Mouse (Mus musculus) lung, postnatal 10 days (tissue): ENCODE measurements around the gene E2f8.

Experiments
- DNase-seq: peaks from one replicate; pipeline ENCODE4 v3.0.0; 2021

E2f8 gene

DNA sequence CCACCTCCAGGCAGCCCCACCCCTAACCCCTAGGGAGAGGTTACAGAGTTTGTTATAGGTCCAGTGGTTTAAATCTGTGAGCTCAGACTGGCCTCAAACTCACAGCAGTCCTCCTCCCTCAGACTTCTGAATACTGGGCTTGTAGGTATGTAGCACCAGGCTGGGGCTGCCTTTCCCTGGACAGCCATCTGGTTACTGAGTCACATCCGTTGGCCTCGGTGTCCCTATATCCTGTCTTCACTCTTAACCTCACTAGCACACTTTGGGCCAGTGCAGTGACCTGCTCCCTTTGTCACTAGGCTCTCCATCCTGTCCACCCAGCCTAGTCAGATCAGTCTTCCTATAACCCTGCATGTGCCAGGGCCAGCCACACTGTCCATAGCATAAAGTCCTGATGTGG, 7.4 kb upstream of the E2f8 start:
- DNase-seq = no peak

DNA sequence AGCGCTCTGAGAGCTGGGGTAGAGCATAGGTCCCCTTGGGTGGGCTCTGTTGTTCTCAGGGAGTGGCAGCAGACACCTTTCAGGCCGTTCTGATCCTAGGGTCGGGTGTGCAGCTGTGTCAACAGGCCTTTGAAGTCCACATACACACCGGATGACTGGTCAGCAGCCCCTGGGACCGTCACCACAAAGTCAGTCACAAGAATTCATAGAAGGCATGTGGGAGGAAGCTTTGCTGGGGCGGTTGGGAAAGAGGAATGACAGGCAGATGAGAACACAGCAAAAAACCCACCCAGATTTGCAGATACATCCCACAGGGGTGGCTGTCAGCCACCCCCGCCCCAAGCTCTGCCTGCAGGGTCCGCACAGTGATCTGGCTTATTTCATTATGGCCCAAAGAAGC, 6.6 kb upstream of the E2f8 start:
- no peak for DNase-seq

- DNase-seq = no peak
These were observed 2.8 kb upstream of the E2f8 start for GRCm38 (mm10) chr7:48884266-48884611.

- DNase-seq = no peak
These were observed 2.3 kb upstream of the E2f8 start for GRCm38 (mm10) chr7:48883525-48884265.

GRCm38 (mm10) chr7:48881971-48882609, 694 bp upstream of the E2f8 start:
- DNase-seq = no peak

DNA sequence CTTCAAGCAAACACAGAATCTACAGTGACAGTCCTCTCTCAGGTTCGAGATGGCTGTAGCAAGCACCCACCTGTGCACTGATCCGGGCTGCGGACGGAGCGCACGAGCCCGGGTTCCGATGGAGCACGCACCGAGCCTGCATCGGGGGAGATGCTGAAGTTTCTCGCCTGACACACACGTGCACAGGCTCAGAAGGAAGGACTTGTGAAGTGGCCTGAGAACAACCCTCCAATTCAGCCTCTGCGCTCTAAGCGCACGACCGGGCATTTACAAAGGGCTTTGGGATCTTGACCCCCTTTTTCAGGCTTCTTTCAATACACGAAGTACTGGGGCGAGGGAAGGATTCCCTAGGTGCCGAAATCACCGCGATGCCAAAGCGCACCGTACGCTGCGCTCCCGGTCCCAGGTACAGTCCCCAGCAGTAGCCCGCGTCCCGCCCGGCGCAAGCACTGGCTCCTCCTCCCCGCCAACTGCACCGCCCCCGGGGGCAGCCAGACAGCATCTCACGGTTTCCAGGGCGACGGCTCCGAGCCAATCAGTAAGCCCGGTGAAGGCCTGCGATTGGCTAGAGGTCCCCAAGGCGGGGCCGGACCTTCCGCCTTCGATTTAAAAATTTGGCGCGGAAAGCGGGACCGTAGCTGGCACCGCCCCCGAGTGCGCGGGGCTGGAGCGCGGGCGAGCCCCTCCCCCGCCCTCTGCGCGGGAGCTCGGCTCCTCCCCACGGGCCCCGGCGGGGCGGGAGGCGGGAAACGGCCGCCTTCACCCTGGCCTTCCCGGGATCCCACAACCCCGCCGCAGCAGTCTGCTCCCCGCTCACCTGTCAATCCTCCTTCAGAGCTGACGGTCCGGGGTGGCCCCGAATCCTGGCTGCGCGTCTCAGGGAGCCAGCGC, 560 bp downstream of the E2f8 start:
- peak; percentile 98 for DNase-seq

DNA sequence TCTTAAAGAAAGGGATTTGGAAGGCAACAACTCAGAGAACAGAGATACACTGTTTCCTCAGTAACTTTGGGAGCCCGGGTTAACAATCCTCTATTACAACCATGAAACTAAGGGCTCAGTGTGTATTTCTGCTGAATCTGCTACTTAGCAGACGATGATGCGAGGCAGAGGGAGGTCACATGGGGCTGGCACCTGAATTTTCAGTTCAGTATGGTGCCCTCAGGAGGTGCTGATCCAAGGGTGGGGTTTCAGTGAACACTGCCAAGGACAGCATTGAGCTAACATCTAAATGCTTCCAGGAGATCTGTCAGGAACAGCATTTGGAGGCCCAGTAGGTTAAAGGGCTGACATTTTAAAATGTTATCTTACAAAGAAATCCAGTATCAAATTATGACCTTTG, 1.8 kb downstream of the E2f8 start:
- no peak for DNase-seq

DNA sequence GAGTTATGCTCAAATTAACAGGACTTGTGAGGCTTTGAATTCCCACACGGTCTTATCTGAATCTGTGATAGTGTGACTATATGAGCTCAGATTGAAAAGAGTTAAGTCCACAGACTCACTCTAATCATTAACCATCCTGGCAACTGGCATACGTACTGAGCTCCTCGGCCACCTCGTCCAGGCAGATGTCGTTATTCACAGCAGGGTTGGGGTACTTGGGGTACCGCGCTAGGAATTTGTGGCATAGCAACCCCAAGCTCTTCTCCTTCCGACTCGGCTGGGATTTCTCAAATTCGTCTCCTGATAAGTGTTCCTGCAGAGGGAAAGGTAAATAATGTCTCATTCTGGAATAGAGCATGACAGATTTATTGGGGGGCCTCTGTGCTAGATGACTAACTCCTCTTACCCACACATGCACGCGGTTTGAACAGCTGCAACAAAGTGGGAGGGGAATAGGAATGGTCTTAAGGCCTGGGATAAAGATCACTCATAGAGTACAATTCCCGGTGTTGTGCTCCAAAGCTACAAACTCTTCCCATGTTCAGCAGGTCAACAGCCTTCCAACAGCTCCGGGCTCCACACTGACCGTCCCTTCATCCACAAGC, 3.5 kb downstream of the E2f8 start:
- DNase-seq = no peak

DNA sequence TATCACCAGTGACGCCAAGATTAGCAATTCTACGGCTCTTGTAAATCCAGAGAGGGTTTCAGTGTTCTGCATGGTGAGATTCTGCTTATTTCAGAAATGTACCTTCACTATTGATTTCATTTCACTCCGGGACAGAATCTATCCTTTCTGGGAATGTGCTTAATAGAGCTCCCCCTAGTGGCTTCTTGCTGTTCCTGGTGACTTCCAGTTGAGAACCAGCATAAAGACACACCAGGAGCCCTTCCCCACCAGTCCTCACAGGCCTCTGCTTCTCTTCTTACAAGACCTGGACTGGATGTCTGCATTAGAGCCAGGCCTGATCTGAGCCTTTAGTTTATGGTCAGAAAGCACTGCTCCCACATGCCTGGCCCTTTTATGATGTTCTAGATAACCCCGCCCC, 4.9 kb downstream of the E2f8 start:
- DNase-seq = peak; percentile 71

DNA sequence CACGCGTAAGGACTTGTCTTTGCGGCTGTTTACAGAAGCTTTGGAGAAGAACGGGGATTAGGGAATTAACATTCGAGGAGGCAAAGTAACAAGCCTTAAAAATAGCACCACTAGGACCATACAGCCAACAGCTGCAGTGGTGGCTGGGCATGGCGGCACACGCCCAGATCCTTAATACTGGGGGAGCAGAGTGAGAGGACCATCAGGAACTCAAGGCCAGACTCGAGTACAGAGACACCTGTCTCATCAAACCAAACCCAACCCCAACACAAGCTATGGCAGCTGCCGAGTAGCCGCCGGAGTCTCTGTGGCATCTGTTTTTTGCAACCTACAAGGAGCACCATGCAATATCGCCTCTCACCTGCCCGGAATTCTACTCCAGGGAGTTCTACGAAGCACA, 6.3 kb downstream of the E2f8 start:
- DNase-seq = no peak

- DNase-seq = no peak
These were observed 10.1 kb downstream of the E2f8 start for GRCm38 (mm10) chr7:48871292-48871691.

- DNase-seq = no peak
These were observed 10.7 kb downstream of the E2f8 start for GRCm38 (mm10) chr7:48870579-48871180.

- no peak for DNase-seq
These were observed 11.3 kb downstream of the E2f8 start for GRCm38 (mm10) chr7:48870144-48870543.

DNA sequence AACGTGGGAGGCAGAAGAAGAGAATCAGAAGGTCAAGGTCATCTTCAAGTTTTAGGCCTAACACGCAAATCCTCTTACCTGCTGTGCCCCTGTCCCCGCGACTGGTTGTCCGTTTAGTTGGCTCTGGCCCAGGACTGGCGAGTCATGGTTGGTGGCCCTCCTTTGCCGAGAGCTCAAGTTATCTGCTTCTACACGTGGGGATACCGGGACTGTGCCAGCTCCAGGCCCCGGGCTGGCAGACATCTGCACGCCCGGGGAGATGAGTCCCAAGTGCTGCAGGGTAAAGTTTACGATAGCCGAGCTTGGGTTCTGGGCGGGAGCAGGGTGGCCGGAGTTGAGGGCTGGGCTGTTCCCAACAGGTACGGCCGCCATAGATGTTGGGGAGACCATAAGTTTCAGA, 13.8 kb downstream of the E2f8 start:
- no peak for DNase-seq

DNA sequence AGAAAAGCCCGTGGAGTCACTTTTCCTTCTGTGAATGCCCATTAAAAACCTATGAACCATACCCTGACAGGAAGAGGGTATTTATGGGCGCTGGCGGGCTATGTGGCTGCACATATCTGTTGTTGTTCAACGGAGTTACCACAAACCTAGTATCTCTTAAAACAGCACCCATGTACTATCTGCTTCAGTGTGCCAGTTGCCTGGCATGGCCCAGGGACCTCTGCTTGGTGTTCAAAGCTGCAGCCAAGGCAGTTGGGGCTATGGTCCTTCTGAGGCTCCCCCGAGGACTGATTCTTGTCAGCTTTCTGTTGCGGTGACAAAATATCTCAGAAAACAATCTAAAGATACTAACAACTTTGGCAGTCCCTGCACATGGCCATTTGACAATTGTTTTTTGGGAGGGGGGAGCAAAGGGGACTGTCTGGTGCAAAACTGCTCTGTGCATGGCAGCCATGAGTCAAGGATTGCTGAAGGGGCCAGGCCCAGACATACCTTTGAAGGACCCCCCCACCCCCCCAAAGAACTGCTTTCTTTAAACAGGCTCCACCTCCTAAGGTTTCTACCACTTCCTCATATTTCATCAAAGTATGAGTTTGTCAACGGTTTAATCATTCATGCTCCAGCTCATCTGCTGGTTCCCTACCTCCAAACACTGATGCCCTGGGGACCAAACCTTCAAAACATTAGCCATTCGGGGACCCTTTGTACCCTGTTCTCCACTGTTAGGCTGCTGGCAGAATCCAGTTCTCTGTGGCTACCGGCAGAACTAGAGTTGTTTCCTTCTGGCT, 16.5 kb downstream of the E2f8 start:
- DNase-seq = no peak

DNA sequence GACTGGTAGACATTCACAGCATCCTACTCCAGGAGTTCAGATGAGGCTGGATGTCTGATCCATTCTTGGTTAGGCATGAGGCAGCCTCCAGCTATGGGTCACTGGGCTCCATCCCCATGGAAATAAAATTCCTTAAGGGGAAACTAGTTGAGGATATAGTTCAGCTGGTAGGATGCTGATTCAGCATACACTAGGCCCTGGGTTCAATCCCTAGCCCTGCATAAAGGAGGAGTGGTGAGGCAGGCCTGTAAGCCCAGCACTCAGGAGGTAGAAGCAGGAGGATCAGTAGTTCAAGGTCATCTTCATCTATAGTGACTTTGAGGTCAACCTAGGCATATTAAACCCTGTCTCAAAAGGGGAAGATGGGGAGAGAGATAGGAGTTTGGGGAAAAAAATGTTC, 17.2 kb downstream of the E2f8 start:
- DNase-seq = no peak

DNA sequence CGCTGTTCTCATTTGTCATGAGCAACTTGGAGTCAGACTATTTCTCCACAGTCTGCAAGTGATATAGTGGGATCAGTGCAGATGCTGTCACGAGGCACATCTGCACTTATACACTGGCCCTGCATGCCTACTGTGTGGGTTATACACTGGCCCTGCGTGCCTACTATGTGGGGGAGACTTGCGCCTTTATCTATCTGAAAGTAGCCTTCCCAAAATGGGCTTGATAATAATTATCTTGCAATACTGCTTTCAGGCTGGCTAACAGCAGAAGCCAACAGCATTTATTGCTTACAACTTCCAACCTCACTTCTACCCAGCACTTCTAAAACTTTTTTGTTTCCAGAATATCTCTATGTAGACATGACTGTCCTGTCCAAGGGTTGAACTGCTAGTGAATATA, 19.6 kb downstream of the E2f8 start:
- DNase-seq = no peak

- no peak for DNase-seq
These were observed 20.4 kb downstream of the E2f8 start for GRCm38 (mm10) chr7:48860948-48861347.

- DNase-seq = no peak
These were observed 22.0 kb downstream of the E2f8 start for GRCm38 (mm10) chr7:48859362-48859761.

GRCm38 (mm10) chr7:48858257-48858656, 23.1 kb downstream of the E2f8 start:
- no peak for DNase-seq

DNA sequence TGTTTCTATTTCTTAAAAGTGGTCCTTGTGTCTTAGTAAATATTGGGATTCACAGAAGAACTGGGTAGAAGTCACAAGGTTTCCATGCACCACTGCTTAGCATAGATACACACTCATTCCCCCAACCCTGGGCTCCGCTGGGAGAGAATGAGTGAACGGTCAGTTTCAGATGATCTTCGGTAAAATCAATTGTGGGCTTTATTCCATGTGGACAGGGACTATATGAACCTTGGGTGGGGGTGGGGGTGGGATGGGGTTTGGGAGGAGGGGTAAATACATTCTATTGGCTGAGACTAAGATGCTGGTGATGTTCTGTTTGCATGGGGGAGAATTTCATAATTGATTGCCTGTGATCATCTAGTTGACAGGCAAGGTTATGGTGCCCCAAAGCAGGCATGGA, 25.9 kb downstream of the E2f8 start:
- DNase-seq = no peak

DNA sequence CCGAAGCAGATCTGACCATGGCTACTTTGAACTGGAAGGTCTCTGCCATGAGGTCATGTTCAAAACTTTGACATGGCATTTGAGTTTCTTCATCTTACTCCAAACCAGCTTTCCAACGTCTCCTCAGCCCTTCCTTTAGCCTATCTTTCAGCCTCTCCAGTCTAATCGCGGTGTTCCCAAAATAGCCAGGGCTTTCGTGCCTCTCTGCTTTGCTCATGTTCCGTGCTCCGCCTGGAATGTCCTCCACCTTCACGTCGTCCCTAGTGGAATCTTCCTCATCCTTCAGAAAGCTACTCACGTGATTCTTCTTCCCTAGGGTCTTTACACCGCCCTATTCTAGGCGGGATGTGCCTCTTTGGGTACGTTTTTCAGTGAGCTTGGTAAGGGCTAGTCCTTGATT, 27.9 kb downstream of the E2f8 start:
- DNase-seq = no peak
